Mouse (Mus musculus): ENCODE measurements around the gene Cygb. TPM values are rescaled to one million over a fixed set of nuclear protein-coding genes. Genes with fewer than 3 reads are reported as not detected.

The Cygb gene
- total and polyA plus RNA-seq, 3 experiments = 2.2 to 8.7 TPM; not detected in 1

DNA sequence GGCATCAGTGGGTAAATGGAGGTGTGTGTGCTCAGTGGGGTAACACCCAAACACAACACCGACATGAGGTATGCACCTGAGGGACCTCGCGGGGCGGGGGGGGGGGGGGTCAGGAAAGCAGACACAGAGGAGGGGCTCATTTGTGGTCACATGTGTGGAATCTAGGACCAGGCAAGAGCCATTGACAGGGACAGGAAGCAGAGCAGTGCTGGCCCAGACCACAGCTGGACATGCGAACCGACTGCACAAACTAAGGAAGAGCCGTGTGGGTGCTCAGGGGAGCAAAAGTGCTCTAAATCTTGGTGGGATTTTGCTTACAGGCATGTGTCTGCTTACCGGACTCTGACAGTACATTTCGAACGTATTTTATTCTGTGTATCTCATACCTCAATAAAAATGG is 11.2 kb upstream of the Cygb start:
- no peak for TF ChIP-seq GATA1 (IDR thresholded peaks at IDR 0.05; ENCODE audit: low read depth, low read length)
- TF ChIP-seq SIN3A (IDR thresholded peaks at IDR 0.05; ENCODE audit: low read length) = no peak
- TF ChIP-seq RCOR1 (IDR thresholded peaks at IDR 0.05; ENCODE audit: low read depth, low read length) = no peak
- TF ChIP-seq CHD2 (IDR thresholded peaks at IDR 0.05; ENCODE audit: low read length) = no peak
- TF ChIP-seq POLR2AphosphoS2 (IDR thresholded peaks at IDR 0.05; ENCODE audit: low read length) = no peak
- no peak for TF ChIP-seq POLR2A (IDR thresholded peaks at IDR 0.05; ENCODE audit: control insufficient read depth in 1 of 2, insufficient read depth in 1 of 2, low read depth in 1 of 2, low read length in 2 of 2, poor library complexity in 1 of 2)
- TF ChIP-seq MXI1 (IDR thresholded peaks at IDR 0.05; ENCODE audit: low read depth, low read length) = no peak
- no peak for TF ChIP-seq TCF12 (IDR thresholded peaks at IDR 0.05; ENCODE audit: low read depth, low read length)
- TF ChIP-seq CTCF (IDR thresholded peaks at IDR 0.05 in 2 of 3, conservative IDR thresholded peaks at IDR 0.05 in 1 of 3; ENCODE audit: control insufficient read depth in 1 of 3, insufficient read depth in 1 of 3, low read depth in 2 of 3, low read length in 3 of 3, poor library complexity in 1 of 3, severe bottlenecking in 1 of 3) = no peak
- no peaks in the 10 kb centered on the region for H3K79me2 ChIP-seq (ENCODE audit: control insufficient read depth, insufficient read depth, low read length, poor library complexity)
- peaks cover 0 to 10% of the 10 kb centered on the region in 2 experiments; a peak in 2 of 4 replicates for H3K36me3 ChIP-seq (ENCODE audit: control insufficient read depth in 1 of 2, insufficient read depth in 2 of 2, low read length in 2 of 2)
- no peak for DNase-seq (ENCODE audit: low read depth, low spot score)
- H3K4me1 ChIP-seq (ENCODE audit: control insufficient read depth in 1 of 2, insufficient read depth in 2 of 2, low read length in 2 of 2) = peaks cover 2 to 15% of the 10 kb centered on the region in 2 experiments
- H3K4me3 ChIP-seq (ENCODE audit: control insufficient read depth in 1 of 2, insufficient read depth in 1 of 2, low read depth in 2 of 2, low read length in 2 of 2) = no peak overlapping the region
- H3K9me3 ChIP-seq (replicated peaks; ENCODE audit: insufficient read depth, low read length) = no peaks in the 10 kb centered on the region
- no peak overlapping the region for H3K27ac ChIP-seq (ENCODE audit: control insufficient read depth, low read depth, low read length)
- H3K27me3 ChIP-seq (ENCODE audit: control insufficient read depth in 1 of 2, insufficient read depth in 2 of 2, low read length in 2 of 2) = no peaks in the 10 kb centered on the region
- H3K9ac ChIP-seq (ENCODE audit: control insufficient read depth, low read depth, low read length, poor library complexity, severe bottlenecking) = no peak overlapping the region

DNA sequence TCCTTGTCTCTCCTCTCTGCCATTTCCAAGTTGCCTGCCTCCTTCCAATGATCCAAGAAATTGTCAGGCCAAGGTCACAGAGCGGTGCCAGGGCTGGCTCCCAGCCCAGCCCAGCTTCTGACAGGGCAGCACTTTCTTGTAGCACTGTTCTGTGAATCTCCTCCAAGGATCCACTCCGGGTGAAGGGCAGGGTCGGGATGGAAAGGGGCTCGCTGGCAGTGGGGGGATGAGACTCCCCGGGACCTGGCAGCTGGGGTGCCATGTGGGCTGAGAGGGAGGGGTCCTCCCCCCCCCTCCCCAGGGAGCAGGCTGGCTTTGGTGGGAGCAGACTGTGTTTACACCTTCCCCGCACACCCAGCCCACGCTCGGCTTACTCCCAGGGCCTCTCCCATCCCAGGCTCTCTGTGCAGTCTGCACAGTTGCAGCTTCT is 7.8 kb upstream of the Cygb start:
- no peak for DNase-seq (ENCODE audit: low read depth, low spot score)
- no peak for TF ChIP-seq CHD1 (IDR thresholded peaks at IDR 0.05; ENCODE audit: low read depth, low read length)
- TF ChIP-seq MYC (IDR thresholded peaks at IDR 0.05; ENCODE audit: low read depth, low read length) = no peak
- no peak for TF ChIP-seq EP300 (IDR thresholded peaks at IDR 0.05; ENCODE audit: low read depth in 1 of 2, low read length in 2 of 2)
- no peak for TF ChIP-seq NRF1 (IDR thresholded peaks at IDR 0.05; ENCODE audit: insufficient read depth, low read depth, low read length, poor library complexity, severe bottlenecking)
- TF ChIP-seq MAFK (IDR thresholded peaks at IDR 0.05; ENCODE audit: borderline replicate concordance, low read depth, low read length) = no peak
- Histone ChIP-seq H3K4me1 (ENCODE audit: control insufficient read depth in 1 of 2, insufficient read depth in 2 of 2, low read length in 2 of 2) (peaks cover 11 to 26% of the 10 kb centered on the region in 2 experiments; a peak in 3 of 4 replicates), H3K4me3 (ENCODE audit: control insufficient read depth in 1 of 2, insufficient read depth in 1 of 2, low read depth in 2 of 2, low read length in 2 of 2) (no peak overlapping the region), H3K27me3 (ENCODE audit: control insufficient read depth in 1 of 2, insufficient read depth in 2 of 2, low read length in 2 of 2) (no peaks in the 10 kb centered on the region), H3K9ac (ENCODE audit: control insufficient read depth, low read depth, low read length, poor library complexity, severe bottlenecking) (no peak overlapping the region), H3K36me3 (ENCODE audit: control insufficient read depth in 1 of 2, insufficient read depth in 2 of 2, low read length in 2 of 2) (peaks cover 0 to 14% of the 10 kb centered on the region in 2 experiments; a peak in 2 of 4 replicates), H3K9me3 (replicated peaks; ENCODE audit: insufficient read depth, low read length) (no peaks in the 10 kb centered on the region), H3K79me2 (ENCODE audit: control insufficient read depth, insufficient read depth, low read length, poor library complexity) (no peaks in the 10 kb centered on the region; the same call in 1 of the 2 replicates), H3K27ac (ENCODE audit: control insufficient read depth, low read depth, low read length) (no peak overlapping the region)

DNA sequence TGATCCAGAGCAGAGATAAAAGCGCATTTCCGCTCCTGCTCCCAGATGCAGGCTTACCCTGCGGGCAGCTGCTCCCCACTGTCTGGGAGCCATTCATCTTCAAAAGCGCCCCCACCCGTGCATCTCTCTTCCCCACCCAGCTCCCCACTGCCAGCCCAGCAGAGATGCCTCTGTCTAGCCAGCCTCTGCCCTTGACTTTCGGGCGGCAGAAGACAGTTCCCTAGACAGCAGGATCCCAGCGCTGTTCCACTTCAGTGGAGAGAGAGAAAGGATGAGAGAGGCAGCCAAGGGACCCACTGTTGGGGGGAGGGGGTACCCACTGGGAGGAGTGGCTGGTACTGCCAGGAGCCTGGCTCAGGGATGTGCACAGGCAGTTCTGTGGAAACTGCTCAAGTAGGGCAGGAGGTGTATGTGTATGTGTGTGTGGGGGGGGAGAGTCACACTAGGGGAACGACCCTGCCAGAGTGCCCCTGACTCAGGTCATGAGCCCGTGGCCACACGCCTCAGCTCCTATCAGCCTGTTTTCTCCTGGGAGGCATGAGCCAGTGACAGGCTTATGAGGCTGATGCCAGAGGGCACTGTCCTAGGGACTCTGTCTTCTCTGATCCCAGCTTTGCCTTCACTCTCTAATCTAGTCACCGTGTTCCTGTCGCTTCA is 7.3 kb upstream of the Cygb start:
- Histone ChIP-seq H3K79me2 (ENCODE audit: control insufficient read depth, insufficient read depth, low read length, poor library complexity) (no peaks in the 10 kb centered on the region; the same call in 1 of the 2 replicates), H3K27me3 (ENCODE audit: control insufficient read depth in 1 of 2, insufficient read depth in 2 of 2, low read length in 2 of 2) (no peaks in the 10 kb centered on the region), H3K4me1 (ENCODE audit: control insufficient read depth in 1 of 2, insufficient read depth in 2 of 2, low read length in 2 of 2) (peaks cover 11 to 30% of the 10 kb centered on the region in 2 experiments; a peak in 3 of 4 replicates)
- TF ChIP-seq NRF1 (IDR thresholded peaks at IDR 0.05; ENCODE audit: insufficient read depth, low read depth, low read length, poor library complexity, severe bottlenecking) (no peak), ZC3H11A (IDR thresholded peaks at IDR 0.05; ENCODE audit: low read depth, low read length) (no peak), MAX (IDR thresholded peaks at IDR 0.05; ENCODE audit: low read length) (no peak), ETS1 (IDR thresholded peaks at IDR 0.05; ENCODE audit: low read depth, low read length) (no peak), MAZ (IDR thresholded peaks at IDR 0.05; ENCODE audit: low read depth, low read length) (no peak), USF2 (IDR thresholded peaks at IDR 0.05; ENCODE audit: borderline replicate concordance in 1 of 2, insufficient read depth in 1 of 2, low read depth in 1 of 2, low read length in 2 of 2) (no peak), NELFE (IDR thresholded peaks at IDR 0.05; ENCODE audit: low read depth, low read length) (no peak), UBTF (IDR thresholded peaks at IDR 0.05; ENCODE audit: borderline replicate concordance, insufficient read depth, low read depth, low read length) (no peak), MYC (IDR thresholded peaks at IDR 0.05; ENCODE audit: low read depth, low read length) (no peak), RAD21 (IDR thresholded peaks at IDR 0.05; ENCODE audit: low read depth, low read length) (no peak), MYB (IDR thresholded peaks at IDR 0.05; ENCODE audit: low read depth, low read length) (no peak), MAFK (IDR thresholded peaks at IDR 0.05; ENCODE audit: borderline replicate concordance, low read depth, low read length) (no peak), POLR2A (IDR thresholded peaks at IDR 0.05; ENCODE audit: control insufficient read depth in 1 of 2, insufficient read depth in 1 of 2, low read depth in 1 of 2, low read length in 2 of 2, poor library complexity in 1 of 2) (no peak), EP300 (IDR thresholded peaks at IDR 0.05; ENCODE audit: low read depth in 1 of 2, low read length in 2 of 2) (no peak), GATA1 (IDR thresholded peaks at IDR 0.05; ENCODE audit: low read depth, low read length) (no peak), GABPA (IDR thresholded peaks at IDR 0.05; ENCODE audit: low read depth, low read length) (no peak)

More for the DNA sequence above, 7.3 kb upstream of the Cygb start:
- H3K9me3 ChIP-seq (replicated peaks; ENCODE audit: insufficient read depth, low read length) = no peaks in the 10 kb centered on the region
- peaks cover 0 to 17% of the 10 kb centered on the region in 2 experiments; a peak in 2 of 4 replicates for H3K36me3 ChIP-seq (ENCODE audit: control insufficient read depth in 1 of 2, insufficient read depth in 2 of 2, low read length in 2 of 2)
- no peak overlapping the region for H3K27ac ChIP-seq (ENCODE audit: control insufficient read depth, low read depth, low read length)
- DNase-seq (ENCODE audit: low read depth, low spot score) = no peak
- H3K9ac ChIP-seq (ENCODE audit: control insufficient read depth, low read depth, low read length, poor library complexity, severe bottlenecking) = no peak overlapping the region
- H3K4me3 ChIP-seq (ENCODE audit: control insufficient read depth in 1 of 2, insufficient read depth in 1 of 2, low read depth in 2 of 2, low read length in 2 of 2) = no peak overlapping the region
